Mouse (Mus musculus) heart, adult 2 months (tissue): Measurements from ENCODE around the gene Vmn1r138.
"Not testable (repeated sequence)": the region's sequence is repeated elsewhere in the genome, so short reads cannot be mapped to it uniquely, and the experiment has no call there.

ENCODE experiments used
- CTCF ChIP-seq: fragments of 200-600 bp; IDR thresholded peaks from 2 replicates; pipeline ENCODE4 v1.8.1; 2022; ENCODE audit warnings: antibody characterized with exemption, mild to moderate bottlenecking, moderate library complexity
- POLR2A ChIP-seq: fragments of 200-500 bp; IDR thresholded peaks from 2 replicates; pipeline ENCODE4 v1.6.1; 2011; ENCODE audit warnings: mild to moderate bottlenecking, low read depth, low read length, control low read depth; ENCODE audit not compliant: insufficient read depth

DNA sequence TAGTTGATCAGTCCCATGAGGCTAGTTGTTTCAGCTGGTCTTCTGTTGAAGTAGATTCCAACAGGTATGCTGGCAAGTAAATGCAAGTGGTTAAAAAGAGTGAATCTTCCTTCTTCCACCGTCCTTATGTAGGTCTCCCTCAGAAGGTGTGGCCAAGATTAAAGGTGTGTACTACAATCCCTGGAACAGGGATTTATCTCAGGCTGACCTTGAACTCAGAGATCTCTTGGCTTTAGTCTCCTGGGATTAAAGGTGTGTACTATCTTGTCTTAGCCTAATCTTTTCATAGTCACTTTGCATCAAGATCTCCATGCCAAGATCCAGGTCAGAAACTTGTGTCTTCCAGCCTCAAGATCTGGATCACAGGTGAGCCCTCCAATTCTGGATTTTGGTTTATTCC lies 27.5 kb upstream of the Vmn1r138 start, which contains the start of gene Gm6176:
- not testable (repeated sequence) for TF ChIP-seq CTCF, POLR2A
